Mouse (Mus musculus) left cerebral cortex, adult 11 months (tissue): ENCODE measurements around the gene Mrpl24.

Experiments
- DNase-seq: peaks from one replicate; pipeline ENCODE4 v3.0.0; 2022; ENCODE audit warnings: low spot score

Mrpl24 gene

DNA sequence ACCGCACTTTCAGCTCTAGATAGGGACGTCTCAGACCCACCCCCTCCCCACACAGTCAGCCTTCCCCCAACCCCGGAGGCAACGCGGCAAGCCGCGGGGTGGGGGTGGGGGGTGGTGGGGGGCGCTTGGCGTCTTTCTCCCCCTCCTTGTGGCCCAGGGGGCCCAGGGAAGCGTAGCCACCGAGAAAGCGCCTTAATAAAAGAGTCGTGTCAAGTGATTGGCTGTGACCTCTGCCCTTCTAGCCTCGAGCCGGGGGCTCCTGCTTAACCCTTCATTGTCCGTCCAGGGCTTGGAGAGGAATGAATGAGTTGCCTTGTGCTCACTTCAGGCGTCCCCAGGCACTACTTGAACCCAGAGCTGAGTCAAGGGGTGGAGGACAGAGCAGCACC lies 28.5 kb downstream of the Mrpl24 start:
- DNase-seq, result no peak

- no peak for DNase-seq
Observed at GRCm38 (mm10) chr3:87948378-87949265, 29.3 kb downstream of the Mrpl24 start, which contains the start of gene Crabp2. Gene Crabp2, plus strand, starts transcription at chr3:87948666.

- no peak for DNase-seq
Observed at GRCm38 (mm10) chr3:87949266-87949954, 30.1 kb downstream of the Mrpl24 start.

- no peak for DNase-seq
Observed at GRCm38 (mm10) chr3:87949955-87950515, 30.7 kb downstream of the Mrpl24 start.

DNA sequence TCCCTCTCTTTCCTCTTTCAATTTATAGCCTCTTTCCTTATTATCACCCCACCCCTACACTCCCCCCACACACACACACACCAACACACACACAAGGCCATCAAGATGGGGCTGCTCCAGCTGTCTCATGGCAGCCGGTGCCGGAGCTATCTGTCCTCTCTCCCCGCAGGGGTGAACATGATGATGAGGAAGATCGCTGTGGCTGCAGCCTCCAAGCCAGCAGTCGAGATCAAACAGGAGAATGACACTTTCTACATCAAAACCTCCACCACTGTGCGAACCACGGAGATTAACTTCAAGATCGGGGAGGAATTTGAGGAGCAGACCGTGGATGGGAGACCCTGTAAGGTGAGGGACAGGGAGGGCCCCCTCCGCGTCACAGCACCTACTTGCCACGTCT lies 32.6 kb downstream of the Mrpl24 start:
- DNase-seq, result no peak

GRCm38 (mm10) chr3:87952440-87952839 lies 33.1 kb downstream of the Mrpl24 start:
- no peak for DNase-seq

GRCm38 (mm10) chr3:87958056-87958455 lies 38.8 kb downstream of the Mrpl24 start:
- DNase-seq, result no peak

- DNase-seq, result no peak
Observed at GRCm38 (mm10) chr3:87958476-87958875, 39.2 kb downstream of the Mrpl24 start.

GRCm38 (mm10) chr3:87958967-87959366 lies 39.7 kb downstream of the Mrpl24 start:
- no peak for DNase-seq

GRCm38 (mm10) chr3:87959371-87959770 lies 40.1 kb downstream of the Mrpl24 start:
- no peak for DNase-seq

- no peak for DNase-seq
Observed at GRCm38 (mm10) chr3:87960191-87960585, 40.9 kb downstream of the Mrpl24 start.

DNA sequence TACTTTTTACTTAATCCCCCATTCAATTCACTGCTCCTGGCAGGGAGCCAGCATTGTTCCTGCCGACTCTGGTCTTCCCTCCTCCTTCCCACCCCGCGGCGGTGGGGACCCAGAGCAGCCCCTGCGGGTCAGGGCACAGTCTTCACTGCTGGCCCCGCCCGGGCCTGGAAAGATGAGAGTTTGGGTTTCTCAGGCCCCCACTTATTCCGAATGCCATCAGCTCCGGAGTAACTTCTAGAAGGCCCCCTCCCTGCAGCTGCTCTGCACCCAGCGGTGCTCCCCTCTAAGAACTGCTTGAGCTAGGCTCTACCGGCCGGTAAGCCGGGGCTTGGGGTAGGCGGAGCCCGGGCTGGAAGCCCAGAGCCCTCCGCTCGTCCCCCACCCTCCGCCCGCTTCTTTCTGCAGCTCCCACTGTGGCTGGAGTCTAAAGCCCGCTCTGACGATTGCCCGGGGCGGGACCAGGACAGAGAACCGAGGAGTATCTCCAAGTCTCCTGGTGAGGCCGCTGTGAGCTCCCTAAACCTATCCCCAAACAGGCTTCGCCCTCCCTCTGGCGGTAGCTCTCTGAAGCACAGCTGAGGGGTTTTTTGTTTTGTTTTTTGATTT lies 41.4 kb downstream of the Mrpl24 start:
- peak; percentile 70 for DNase-seq

DNA sequence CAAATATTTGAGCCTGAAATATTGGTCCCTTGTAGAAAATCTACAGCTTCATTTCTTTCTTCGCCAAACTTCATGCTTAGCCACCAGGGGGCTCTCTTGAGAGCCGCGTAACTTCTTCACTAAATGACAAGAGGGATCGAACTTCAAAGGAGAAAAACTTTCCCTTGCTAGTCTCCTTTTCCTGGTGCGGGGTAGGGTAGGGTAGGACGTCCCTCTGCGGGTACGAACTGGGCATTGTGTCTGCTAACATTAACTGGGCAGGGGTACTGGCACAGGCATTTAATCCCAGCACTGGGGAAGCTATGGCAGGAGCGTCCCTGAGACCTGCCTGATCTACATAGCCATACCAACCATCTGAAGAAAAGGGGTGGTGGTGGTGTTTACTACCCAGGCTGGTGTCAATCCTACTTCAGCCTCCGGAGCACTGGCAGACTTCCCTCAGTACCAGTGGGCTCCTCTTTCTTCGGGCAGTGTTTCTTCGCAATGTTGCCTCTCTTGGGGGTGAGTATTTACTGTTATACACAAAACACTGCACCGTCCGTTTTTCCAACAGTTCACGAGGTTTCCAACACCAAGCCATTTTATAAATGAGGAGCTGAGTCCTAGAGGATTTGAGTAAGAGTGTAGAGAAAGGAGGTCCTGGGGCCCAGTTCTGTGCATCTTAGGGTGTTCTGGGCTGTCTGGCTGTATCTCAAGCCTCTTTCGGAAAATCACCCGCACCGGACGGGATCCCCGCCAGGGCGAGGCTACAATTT lies 51.1 kb downstream of the Mrpl24 start:
- no peak for DNase-seq

DNA sequence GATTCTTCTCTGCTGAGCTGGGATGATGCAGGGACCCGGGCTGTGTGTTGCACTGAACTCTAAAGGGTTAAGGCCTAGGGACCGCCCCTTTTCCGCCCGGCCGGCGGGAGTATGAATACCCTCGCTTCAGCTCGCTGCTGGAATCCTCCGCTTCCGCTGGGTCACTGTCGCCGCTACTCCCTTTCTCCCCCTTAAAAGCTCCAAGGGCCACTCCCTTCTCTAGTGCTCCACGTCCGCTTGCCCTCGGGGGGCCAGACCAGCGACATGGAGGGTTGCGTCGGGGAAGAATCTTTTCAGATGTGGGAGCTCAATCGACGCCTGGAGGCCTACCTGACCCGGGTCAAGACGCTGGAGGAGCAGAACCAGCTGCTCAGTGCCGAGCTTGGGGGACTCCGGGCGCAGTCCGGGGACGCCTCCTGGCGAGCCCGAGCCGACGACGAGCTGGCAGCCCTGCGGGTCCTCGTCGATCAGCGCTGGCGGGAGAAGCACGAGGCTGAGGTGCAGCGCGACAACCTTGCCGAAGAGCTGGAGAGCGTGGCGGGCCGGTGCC lies 51.7 kb downstream of the Mrpl24 start, which contains the start of gene Nes:
Nes (plus strand) TSS at position 140 of the 550 bp plus-strand sequence.
- DNase-seq, result no peak

DNA sequence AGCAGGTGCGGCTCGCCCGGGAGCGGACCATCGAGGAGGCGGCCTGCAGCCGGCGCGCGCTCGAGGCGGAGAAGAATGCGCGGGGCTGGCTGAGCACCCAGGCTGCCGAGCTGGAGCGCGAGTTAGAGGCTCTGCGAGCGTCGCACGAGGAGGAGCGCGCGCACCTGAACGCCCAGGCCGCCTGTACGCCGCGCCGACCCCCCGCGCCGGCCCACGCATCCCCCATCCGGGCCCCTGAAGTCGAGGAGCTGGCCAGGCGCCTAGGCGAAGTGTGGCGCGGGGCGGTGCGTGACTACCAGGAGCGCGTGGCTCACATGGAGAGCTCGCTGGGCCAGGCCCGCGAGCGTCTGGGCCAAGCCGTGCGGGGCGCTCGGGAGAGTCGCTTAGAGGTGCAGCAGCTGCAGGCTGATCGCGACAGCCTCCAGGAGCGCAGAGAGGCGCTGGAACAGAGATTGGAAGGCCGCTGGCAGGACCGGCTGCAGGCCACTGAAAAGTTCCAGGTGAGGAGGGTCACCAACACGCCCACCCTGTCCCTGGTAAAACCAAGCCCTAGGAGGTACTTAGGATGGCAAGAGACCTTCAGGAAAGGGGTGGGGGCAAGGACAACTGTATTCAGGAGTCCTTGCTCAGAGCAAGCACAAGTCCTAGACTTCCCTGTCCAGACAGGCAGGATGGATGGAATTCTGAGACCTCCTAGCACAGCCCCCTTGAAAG lies 52.3 kb downstream of the Mrpl24 start:
- no peak for DNase-seq

DNA sequence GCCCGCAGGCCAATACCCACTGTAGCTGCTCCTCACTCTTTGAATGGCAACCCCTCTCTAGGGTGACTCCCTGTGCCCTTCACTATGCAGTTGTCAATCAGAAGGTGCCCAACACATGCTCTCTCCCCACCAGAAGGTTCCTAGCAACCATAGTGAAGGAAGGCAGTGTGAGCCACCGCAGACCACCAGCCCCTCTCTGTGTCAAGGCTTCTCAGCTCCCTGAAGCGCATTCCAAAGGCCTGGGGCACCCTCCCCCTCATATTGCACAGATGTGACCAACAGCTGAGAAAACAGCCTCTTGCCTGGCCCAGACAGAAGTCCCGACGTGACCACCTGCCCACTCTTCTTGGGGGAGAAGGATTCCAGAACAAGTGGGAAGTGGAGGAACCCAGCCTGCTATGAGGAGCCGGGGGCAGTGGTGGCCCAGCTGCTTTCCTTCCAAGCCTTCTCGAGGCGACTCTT lies 52.9 kb downstream of the Mrpl24 start:
- DNase-seq, result no peak

- DNase-seq, result no peak
Observed at GRCm38 (mm10) chr3:87972776-87973175, 53.5 kb downstream of the Mrpl24 start.
